Mouse (Mus musculus) lung, adult 2 months (tissue): ENCODE measurements at regions not wholly inside any gene's neighbourhood (a gene's known extent, or its start where the extent isn't known, plus 50 kb on each side); places are given as distances from the start of the nearest gene placed in this dataset.

Experiments used
- DNase-seq: peaks from one replicate; pipeline ENCODE4 v3.0.0; 2022
- H3K4me1 ChIP-seq: fragments of 200-500 bp; 2 replicates; pipeline ENCODE4 v1.6.1; 2011; ENCODE audit warnings: low read length; ENCODE audit not compliant: control insufficient read depth, insufficient read depth
- H3K4me3 ChIP-seq: fragments of 200-500 bp; replicated peaks from 2 replicates; pipeline ENCODE3; 2011; ENCODE audit warnings: low read depth, mild to moderate bottlenecking, control low read depth, low read length; ENCODE audit errors: extremely low read depth
- CTCF ChIP-seq: fragments of 200-500 bp; IDR thresholded peaks from 2 replicates; pipeline ENCODE4 v1.5.1; 2011; ENCODE audit warnings: mild to moderate bottlenecking, low read length, control low read depth; ENCODE audit not compliant: insufficient read depth
- POLR2A ChIP-seq: fragments of 200-500 bp; IDR thresholded peaks from 2 replicates; pipeline ENCODE4 v1.6.1; 2011; ENCODE audit warnings: low read depth, mild to moderate bottlenecking, control low read depth, low read length, borderline replicate concordance; ENCODE audit errors: extremely low read depth
- WGBS: fragments of 180-500 bp; shearing (Covaris S2); methylation state at CpG from one replicate; pipeline ENCODE4 v1.1.7; 2018; 5-methylcytosine and 5-hydroxymethylcytosine counted together

DNA sequence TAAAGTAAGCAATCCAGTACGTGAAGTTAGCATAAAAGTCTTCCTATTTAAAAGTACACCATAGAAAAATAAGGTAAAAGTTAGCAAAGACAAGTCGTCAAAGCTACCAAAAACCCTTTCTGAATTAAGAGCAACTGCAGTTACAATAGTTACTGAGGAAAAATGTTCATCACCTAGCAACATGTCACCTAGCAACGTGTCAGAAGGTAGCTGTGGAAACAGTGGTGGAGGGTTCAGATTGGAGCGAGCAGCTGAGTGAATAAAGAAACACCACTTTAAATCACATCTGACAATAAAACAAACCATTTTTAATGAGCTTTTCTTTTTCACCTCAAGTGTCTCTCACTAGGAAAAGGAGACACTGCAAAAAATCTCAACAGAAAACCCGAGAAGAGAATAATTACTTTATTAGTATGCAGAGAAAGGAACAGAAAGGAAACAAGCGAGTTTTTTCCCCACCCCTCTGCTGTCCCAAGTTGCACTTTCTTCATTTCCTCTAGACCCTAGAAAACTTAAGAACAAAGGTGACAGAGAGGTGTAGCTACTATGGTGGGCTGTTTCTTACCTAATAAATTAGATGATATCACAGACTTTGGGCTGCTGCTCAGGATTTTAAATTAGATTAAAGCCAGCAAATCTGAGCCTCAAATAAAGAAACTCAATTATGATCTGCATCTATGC is 275.4 kb downstream of the 1700017N19Rik start:
- TF ChIP-seq POLR2A, result no peak
- no peak for TF ChIP-seq CTCF
- no peak overlapping the region for H3K4me3 ChIP-seq
- 33% methylated on average over 6 of the region's 6 CpGs for WGBS
- DNase-seq, result no peak
- H3K4me1 ChIP-seq, result no peaks in the 10 kb centered on the region

GRCm38 (mm10) chr10:100868360-100868916 is 278.2 kb downstream of the 1700017N19Rik start:
- WGBS, result 37% methylated on average over 3 of the region's 3 CpGs
- H3K4me1 ChIP-seq, result no peaks in the 10 kb centered on the region
- TF ChIP-seq POLR2A (no peak), CTCF (no peak)
- no peak for DNase-seq
- H3K4me3 ChIP-seq, result no peak overlapping the region

DNA sequence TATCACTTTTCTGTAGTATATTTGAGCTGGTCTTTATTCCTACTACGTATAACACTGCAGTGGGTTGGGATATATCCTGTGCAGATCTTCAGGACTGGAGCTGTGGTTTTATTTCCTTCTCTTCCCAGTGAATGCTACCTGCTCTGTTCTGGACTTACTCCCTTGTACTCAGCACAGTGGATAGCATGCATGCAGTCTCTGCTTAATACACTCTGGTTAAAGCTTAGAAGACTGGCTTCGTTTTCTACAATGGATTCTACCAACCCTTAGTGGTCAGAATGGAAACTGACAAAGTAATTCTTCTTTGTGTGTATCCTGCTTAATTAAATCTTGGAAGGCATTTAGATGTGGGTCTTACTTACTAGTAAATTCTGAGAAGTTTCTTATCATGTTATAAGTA is 292.3 kb downstream of the 1700017N19Rik start:
- 75% methylated on average over 2 of the region's 2 CpGs for WGBS
- no peak overlapping the region for H3K4me3 ChIP-seq
- no peak for DNase-seq
- TF ChIP-seq POLR2A (no peak), CTCF (no peak)
- no peaks in the 10 kb centered on the region for H3K4me1 ChIP-seq

- H3K4me1 ChIP-seq, result no peaks in the 10 kb centered on the region
- no peak for DNase-seq
- H3K4me3 ChIP-seq, result no peak overlapping the region
- no peak for TF ChIP-seq POLR2A
- WGBS, result 66% methylated on average over 2 of the region's 2 CpGs
These were observed 332.7 kb downstream of the 1700017N19Rik start for GRCm38 (mm10) chr10:100922976-100923375.

GRCm38 (mm10) chr10:100927086-100927485 is 336.8 kb downstream of the 1700017N19Rik start:
- TF ChIP-seq CTCF (no peak), POLR2A (no peak)
- Histone ChIP-seq H3K4me3 (no peak overlapping the region), H3K4me1 (no peaks in the 10 kb centered on the region)
- no peak for DNase-seq
- WGBS, result 44% methylated on average over 3 of the region's 3 CpGs

DNA sequence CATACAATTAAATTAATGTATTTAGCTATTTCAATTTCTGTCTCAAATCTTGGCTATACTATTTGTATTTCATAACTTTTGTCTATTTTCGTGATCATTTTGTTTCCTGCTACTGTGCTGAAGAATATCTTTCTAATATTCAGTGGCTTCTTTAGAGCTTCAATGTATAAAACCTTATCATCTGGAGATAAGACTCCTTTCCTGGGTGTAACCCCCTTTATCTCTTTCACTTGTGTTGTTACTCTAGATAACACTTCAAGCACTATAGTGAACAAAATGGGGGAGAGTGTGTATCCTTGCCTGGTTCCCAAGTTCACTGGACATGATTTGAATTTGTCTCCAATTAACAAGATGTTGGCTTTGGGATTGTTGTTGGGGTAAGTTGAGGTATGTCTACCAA is 341.5 kb downstream of the 1700017N19Rik start:
- H3K4me3 ChIP-seq, result no peak overlapping the region
- H3K4me1 ChIP-seq, result no peaks in the 10 kb centered on the region
- DNase-seq, result no peak
- WGBS, result 80% methylated on average over 1 of the region's 1 CpGs
- TF ChIP-seq POLR2A (no peak), CTCF (no peak)

DNA sequence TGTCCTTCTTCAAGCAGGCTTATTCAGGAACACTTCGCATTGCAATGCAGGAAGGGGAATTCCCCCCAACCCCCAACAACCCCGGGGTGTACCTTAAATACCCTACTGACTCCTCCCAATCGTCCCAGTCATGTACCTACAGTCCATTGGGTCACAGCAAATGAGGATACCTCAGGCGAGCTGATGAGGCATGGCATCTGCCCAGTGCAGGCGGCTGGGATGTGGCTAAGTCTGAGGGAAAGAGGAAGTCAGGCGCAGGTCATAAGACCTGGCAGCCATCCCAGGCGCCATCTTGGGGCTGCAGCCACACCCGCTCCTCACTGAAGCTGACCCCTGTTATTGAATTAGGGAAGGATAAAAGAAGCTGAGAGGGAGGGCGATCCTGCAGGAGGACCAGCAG is 368.1 kb downstream of the 1700017N19Rik start:
- DNase-seq, result no peak
- 84% methylated on average over 9 of the region's 9 CpGs for WGBS
- TF ChIP-seq POLR2A (no peak), CTCF (no peak)

DNA sequence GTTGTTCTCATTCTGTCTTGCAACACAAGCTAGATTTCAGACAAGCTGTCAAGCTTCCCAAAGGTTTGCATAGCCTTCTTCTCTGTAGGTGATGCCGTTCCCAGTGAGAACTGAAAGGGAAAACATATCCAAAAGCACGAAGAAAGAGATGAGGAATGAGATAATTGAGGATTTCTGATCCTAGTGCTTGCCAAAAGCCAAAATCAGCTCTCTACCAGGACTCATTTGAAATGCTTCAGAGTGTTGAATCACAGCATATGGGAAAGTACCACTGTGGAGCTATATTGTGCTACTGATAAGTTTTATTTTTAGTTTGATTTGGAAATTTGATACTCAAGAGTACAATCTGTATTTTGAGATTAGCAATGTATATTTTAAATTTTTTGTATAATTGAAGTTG is 413.2 kb downstream of the 1700017N19Rik start:
- no peak for DNase-seq
- Histone ChIP-seq H3K4me3 (no peak overlapping the region), H3K4me1 (no peaks in the 10 kb centered on the region)
- 67% methylated on average over 2 of the region's 2 CpGs for WGBS
- TF ChIP-seq CTCF, result no peak
- no peak for TF ChIP-seq POLR2A

More for the DNA sequence above, 368.1 kb downstream of the 1700017N19Rik start:
- no peak overlapping the region for H3K4me3 ChIP-seq
- H3K4me1 ChIP-seq, result no peaks in the 10 kb centered on the region

GRCm38 (mm10) chr10:101004687-101005086 is 414.4 kb downstream of the 1700017N19Rik start:
- Histone ChIP-seq H3K4me3 (no peak overlapping the region), H3K4me1 (no peaks in the 10 kb centered on the region)
- 76% methylated on average over 4 of the region's 4 CpGs for WGBS
- no peak for DNase-seq
- TF ChIP-seq CTCF (no peak), POLR2A (no peak)

GRCm38 (mm10) chr10:101015416-101015815 is 425.1 kb downstream of the 1700017N19Rik start:
- 67% methylated on average over 1 of the region's 1 CpGs for WGBS
- no peak for TF ChIP-seq POLR2A
- no peak for TF ChIP-seq CTCF
- Histone ChIP-seq H3K4me3 (no peak overlapping the region), H3K4me1 (no peaks in the 10 kb centered on the region)
- DNase-seq, result no peak
